Mouse (Mus musculus): ENCODE results near the gene Als2.

The Als2 gene

GRCm38 (mm10) chr1:59236856-59237441 is at the start of gene Als2:
Gene Als2 (minus strand): TSS chr1:59237231.
- WGBS: 0% methylated on average over 58 of the region's 58 CpGs

- 76% methylated on average over 13 of the region's 13 CpGs for WGBS
These were observed 49.4 kb upstream of the Als2 start for GRCm38 (mm10) chr1:59286316-59286850.

GRCm38 (mm10) chr1:59285880-59286279 is 48.8 kb upstream of the Als2 start:
- 91% methylated on average over 5 of the region's 5 CpGs for WGBS

DNA sequence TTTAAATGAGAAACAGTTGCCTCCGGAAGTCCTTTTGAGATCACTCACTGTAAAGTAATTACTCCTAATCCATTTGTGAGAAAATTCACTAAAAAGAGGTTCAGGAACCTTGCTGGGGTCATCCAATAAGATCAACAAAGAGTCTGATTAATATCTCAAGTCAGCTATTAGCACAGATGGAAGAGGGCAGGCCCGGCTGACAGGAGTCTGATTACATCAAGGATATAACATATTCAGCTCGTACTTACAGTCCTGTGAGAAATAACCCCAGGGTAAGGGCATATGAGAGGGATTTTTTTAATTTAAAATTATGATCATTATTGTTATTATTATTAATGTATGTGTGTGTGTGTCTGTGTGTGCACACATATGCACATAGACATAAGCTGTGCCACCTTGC is 35.2 kb upstream of the Als2 start:
- WGBS: 72% methylated on average over 3 of the region's 3 CpGs

DNA sequence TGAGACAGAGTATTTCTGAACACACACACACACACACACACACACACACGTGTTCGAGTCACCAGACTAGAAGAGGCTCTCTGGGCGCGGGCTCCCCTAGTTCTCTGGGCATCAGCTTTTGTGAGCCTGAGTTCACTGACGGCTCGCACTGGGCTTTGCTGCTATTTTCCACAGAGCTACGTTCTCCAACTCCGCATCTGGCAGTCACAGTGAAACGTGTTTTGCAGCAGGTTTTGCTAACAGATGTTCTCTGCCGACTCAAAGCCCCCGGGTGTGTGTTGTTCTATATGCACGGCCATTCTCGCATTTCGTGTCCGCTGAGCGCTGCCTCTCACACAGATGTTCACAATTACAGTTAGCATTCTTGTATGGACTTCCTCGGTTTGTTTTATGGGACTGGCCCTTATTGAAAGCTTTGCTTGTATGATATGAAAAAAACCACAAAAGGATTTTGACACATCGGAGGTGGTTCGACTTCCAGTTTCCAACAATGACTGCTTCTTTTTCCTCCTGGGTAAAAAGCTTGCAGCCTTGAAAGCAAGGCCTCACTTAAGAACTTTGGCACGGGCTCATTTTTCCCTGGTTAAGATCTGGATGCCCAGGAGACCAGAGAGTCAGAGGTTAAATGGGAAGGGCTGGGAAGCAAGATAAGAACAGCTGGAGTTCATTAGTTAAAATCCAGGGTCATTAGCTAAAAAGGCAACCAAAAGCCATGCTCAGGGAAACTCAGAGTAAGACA is 33.1 kb upstream of the Als2 start:
- 48% methylated on average over 20 of the region's 20 CpGs for WGBS

DNA sequence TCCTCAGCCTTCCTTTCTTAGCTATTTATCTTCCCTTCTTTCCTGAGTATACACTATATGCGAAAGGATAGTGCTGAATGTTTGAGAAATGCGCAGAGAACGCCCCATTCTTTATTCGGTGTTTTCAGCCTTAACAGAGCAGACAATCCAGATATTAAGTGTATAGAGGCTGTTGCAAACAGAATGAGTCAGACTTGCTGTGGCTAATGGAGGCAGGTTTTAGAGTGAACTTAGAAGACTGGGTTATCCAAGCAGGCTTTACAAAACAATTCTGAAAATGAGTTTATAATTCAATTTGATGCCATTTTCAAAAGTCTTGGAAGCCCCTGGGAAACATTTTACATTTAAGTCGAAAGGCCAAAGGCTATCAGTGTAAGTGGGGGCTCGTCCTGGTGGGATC is 32.4 kb upstream of the Als2 start:
- WGBS: 94% methylated on average over 6 of the region's 6 CpGs

DNA sequence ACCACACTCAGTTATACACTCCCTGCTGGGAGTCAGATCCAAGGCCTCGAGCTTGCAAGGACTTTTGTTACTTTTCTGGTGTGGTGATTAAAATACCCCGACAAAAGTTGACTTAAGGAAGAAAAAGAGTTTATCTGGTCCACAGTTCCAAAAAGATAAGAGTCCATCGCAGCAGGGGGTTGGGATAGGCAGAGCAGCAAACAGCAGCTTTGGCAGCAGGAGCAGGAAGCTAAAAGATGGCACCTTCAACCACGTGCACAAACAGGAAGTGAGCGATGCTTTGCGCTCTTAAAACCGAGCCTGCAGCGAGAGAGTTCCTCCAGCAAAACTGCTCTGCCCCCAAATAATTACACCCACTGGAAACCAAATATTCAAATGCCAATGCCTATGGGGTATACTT is 31.9 kb upstream of the Als2 start:
- WGBS: 71% methylated on average over 8 of the region's 8 CpGs

DNA sequence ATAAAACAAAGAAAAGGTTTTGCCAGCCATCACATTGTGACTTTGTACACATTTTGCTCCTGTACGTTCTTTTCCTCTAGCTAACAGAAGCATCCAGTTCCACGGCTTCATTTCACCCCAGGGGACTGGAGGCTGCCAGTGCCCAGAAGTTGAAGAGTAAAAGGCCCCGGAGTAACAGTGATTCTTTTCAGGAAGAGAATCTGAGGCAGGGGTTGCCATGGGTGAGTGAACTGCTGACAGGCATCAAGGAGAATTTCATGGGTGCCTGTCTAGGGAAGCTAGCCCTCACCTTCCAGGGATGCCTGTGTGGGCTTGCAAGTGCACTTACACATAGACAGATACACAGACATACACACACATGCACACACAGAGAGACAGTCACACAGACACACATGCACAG is 20.7 kb upstream of the Als2 start:
- WGBS: 60% methylated on average over 3 of the region's 3 CpGs

DNA sequence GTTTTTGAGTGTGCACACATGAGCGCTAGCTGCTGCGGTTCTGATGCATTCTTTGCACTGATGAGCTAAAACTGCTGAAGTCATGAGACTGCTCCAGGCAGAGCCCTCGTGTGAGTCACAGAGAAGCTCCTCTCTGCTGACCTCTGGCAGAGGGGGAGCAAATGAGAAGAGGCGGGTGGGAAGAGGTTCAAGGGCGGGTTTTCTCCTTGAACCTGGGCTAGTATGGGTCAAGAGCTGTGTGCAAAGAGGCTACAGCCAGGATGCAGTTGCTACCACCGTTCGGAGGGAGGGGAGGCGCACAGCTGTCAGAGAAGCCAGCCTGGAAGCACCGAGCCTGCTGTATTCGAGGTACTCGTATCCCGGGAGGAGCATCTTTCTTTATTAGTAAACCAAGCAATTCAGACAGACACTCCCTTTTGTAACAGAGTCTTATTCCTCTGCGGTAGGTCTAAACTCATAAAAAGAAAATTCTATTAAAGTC is 19.8 kb upstream of the Als2 start, which contains the start of gene Cdk15:
Gene Cdk15, plus strand, starts transcription at position 156 of the 481 bp plus-strand sequence.
- WGBS: 38% methylated on average over 13 of the region's 13 CpGs

DNA sequence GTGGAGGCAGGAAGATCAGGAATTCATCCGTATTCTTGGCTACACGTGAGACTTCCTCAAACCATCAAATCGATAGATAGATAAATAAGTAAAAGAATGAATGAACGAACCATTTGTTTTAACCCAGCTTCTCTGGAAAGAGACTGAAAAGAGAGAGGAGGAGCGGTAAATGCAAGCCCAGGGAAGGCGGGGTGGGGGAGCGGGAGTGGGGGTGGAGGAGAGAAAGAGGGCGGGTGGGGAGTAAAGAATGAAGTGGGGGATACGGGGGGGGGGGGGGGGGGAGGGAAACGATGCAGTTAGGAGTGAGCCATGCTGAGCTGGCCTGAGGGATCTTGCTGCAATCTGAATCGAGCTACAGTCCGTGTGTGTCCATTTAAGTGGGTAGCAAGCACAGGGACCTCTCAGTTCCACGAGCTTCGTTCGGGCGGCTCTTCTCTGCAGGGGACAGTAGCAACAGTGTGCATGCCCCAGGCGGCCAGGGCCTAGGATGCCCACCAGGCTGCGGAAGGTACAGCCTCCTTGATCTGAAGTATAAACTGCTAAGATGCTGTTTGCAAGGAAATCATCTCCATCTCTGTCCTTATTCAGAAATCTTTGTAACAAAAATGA is 16.4 kb upstream of the Als2 start:
- WGBS: 5% methylated on average over 17 of the region's 18 CpGs

DNA sequence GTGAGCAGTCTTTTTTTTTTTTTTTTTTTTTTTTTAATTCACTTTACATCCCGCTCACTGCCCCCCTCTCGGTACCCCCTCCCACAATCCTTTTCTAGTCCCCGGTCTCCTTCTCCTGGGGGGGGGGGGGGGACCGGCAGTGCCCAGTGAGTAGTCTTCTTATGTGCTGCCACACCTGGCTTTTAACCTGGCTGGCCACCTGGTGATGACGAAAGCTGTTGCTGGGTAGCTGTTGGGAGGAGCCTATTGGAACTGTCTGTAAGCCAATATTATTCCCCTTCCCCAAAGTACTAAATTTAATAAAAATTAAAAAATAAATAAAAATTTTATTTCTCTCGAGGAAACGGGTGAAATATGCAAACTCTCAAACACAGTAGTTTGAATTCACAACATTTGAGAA is 15.7 kb upstream of the Als2 start:
- WGBS: 10% methylated on average over 7 of the region's 7 CpGs

DNA sequence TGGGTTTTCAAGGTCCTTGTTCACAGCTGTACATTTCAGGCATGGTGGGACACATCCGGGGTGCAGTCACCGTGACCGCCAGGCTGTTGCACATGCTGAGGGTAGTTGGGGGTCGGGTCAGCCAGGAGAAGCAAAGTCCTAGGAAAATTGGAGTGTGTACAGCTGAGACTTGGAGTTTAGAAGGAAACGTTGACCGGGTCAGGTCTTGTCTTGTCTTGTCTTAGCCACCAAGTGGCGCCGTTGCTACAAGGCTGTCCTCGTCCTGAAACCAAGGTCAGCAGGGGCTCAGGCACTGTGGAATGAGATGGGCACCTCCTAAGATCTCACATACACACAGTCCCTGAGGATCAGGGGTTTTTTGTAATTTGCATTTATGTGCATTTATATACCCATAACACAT is 10.6 kb upstream of the Als2 start:
- WGBS: 7% methylated on average over 9 of the region's 9 CpGs

DNA sequence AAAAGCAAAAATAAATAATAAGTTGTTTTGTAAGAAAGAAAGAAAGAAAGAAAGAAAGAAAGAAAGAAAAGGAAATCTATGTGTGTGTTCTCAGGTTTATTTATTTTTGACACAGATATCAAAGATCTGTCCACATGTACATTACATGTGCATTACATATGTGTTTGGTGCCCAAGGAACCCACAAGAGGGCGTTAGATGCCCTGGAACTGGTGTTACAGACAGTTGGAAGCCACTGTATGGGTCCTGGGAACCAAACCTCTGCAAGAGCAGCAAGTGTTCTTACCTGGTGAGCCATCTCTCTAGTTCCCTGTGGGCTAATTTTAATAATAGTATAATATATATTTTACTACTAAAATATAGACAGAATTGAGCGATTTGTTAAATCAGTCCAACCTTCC is 6.7 kb upstream of the Als2 start:
- 61% methylated on average over 2 of the region's 2 CpGs for WGBS

- WGBS: under 1% methylated on average over 19 of the region's 19 CpGs
These were observed 682 bp upstream of the Als2 start for GRCm38 (mm10) chr1:59237614-59238211.

- 42% methylated on average over 4 of the region's 4 CpGs for WGBS
These were observed 7.8 kb downstream of the Als2 start for GRCm38 (mm10) chr1:59229187-59229586.

GRCm38 (mm10) chr1:59228552-59228951 is 8.5 kb downstream of the Als2 start:
- 95% methylated on average over 7 of the region's 7 CpGs for WGBS

DNA sequence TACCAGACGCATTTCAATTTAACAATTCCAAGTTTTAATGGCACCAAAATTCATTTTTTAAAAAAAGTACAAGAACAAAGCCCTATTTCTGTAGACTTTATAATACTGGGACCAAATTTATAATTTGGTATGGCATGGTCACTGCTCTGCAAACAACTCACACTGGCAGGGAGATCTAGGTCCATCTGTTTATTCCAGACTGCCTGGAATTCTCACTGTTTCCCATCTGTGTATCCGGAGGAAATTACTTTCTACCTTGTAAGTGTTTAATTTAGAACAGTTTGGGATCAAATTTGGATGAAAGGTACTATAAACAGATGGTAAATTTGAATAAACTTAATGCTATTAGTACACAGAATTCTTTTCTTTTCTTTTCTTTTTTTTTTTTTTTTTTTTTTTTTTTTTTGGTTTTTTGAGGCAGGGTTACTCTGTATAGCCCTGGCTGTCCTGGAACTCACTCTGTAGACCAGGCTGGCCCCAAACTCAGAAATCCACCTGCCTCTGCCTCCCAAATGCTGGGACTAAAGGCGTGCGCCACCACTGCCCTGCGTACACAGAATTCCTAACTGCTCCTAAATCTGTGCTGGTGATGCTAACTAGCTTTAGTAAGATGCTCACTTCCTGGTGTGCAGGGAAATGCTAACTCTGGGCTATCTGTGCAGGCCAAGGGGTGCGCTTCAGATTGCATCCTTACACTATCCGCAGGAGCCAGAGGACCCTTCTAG is 14.8 kb downstream of the Als2 start:
- WGBS: 86% methylated on average over 7 of the region's 7 CpGs

DNA sequence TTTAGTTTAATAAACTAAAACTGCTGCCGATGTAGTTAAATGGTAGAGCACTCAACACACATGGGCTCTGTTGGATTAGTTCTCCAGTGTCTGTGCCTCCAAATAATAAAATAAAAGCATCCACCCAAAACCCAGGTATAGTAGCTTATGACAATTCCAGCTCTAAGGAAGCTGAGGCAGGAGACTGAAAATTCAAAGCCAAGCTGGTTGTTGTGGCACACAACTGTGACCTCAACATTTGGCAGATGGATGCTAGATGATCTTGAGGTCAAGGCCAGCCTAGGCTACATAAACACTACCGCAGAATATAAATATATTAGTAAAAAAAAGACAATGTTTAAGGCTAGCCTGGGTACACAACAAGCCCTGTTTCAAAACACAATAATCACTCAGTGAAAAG is 15.4 kb downstream of the Als2 start:
- WGBS: 90% methylated on average over 2 of the region's 2 CpGs

DNA sequence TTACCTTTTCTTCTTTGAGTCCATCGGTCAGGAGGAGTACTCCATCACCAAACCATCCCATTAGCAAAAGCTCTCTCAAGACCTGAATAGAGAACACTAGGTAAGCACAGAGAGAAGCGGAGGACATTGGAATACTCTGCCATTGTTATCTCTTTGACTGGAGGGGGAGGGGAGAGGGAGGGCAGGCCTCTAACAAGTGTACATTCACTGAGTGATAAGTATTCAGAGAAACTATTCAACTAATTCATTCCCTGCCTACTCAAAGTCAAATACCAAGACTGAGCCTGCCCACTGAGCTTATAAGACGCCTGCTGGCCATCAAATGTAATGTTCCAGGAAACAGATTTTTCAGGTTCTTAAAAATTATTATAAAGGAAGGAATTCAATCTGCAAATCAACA is 16.7 kb downstream of the Als2 start:
- 83% methylated on average over 3 of the region's 3 CpGs for WGBS

GRCm38 (mm10) chr1:59215446-59215845 is 21.6 kb downstream of the Als2 start:
- 84% methylated on average over 11 of the region's 11 CpGs for WGBS

DNA sequence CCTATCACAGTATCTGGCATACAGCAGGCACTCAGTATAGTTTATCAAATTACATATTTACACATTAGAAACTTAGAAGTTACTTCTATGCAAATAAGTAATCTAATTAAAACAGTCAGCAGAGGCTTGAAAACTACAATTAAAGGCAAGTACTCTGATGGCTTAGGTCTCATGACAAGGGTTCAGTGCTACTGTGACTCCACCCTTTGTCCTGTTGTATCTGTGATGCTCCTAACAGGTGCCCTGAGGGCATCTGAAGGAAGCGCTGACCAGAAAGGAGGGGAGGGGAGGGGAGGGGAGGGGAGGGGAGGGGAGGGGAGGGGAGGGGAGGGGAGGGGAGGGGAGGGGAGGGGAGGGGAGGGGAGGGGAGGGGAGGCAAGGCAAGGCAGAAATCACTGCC is 24.1 kb downstream of the Als2 start:
- no CpG with 5 or more reads among the region's 1 CpGs for WGBS

Data from cerebral cortex, adult 2 months (tissue).